Mouse (Mus musculus): ENCODE data around the gene Ap1m2. TPM values are rescaled to one million over a fixed set of nuclear protein-coding genes. Genes with fewer than 3 reads are reported as not detected.
"Not testable (repeated sequence)": the region's sequence is repeated elsewhere in the genome, so short reads cannot be mapped to it uniquely, and the experiment has no call there.

Gene Ap1m2
- polyA plus RNA-seq, 1 experiment from 2014 or later, result 3.3 TPM

- no peak overlapping the region for H3K27ac ChIP-seq
- WGBS, result 7% methylated on average over 11 of the region's 11 CpGs
- ATAC-seq (ENCODE audit: low FRiP score), result peak; percentile 28
These were observed 46.5 kb downstream of the Ap1m2 start for GRCm38 (mm10) chr9:21265611-21266010.

GRCm38 (mm10) chr9:21265000-21265561, 47.1 kb downstream of the Ap1m2 start, which contains the start of gene Atg4d:
TSS of gene Atg4d (plus strand) at chr9:21265293.
- WGBS, result under 1% methylated on average over 49 of the region's 49 CpGs
- Histone ChIP-seq H3K27me3 (no peaks in the 10 kb centered on the region), H3K4me1 (peaks cover 22% of the 10 kb centered on the region), H3K9ac (peak within 1 kb of the TSS; percentile 83), H3K27ac (peak within 1 kb of the TSS; percentile 75), H3K36me3 (replicated peaks) (peaks cover 33% of the 10 kb centered on the region), H3K4me3 (replicated peaks) (peak within 1 kb of the TSS; percentile 84), H3K4me2 (peak within 1 kb of the TSS; percentile 86), H3K9me3 (no peaks in the 10 kb centered on the region)
- peak; percentile 98 for ATAC-seq (ENCODE audit: low FRiP score)

More at GRCm38 (mm10) chr9:21265611-21266010, 46.5 kb downstream of the Ap1m2 start:
- Histone ChIP-seq H3K9ac (peak overlapping the region; percentile 83), H3K4me1 (peaks cover 22% of the 10 kb centered on the region), H3K4me3 (replicated peaks) (peak overlapping the region; percentile 84), H3K4me2 (peak overlapping the region; percentile 86), H3K9me3 (no peaks in the 10 kb centered on the region), H3K36me3 (replicated peaks) (peaks cover 38% of the 10 kb centered on the region), H3K27me3 (no peaks in the 10 kb centered on the region)

- Histone ChIP-seq H3K4me3 (replicated peaks) (peak overlapping the region; percentile 84), H3K27me3 (0 out of 2 replicates have a peak, but pooled peaks cover 3% of the 10 kb centered on the region)
These were observed 47.7 kb downstream of the Ap1m2 start for GRCm38 (mm10) chr9:21264272-21264999.

GRCm38 (mm10) chr9:21261831-21262230, 50.3 kb downstream of the Ap1m2 start:
- Histone ChIP-seq H3K4me3 (replicated peaks) (no peak overlapping the region), H3K9me3 (no peaks in the 10 kb centered on the region), H3K36me3 (replicated peaks) (peaks cover 4% of the 10 kb centered on the region), H3K4me1 (peaks cover 19% of the 10 kb centered on the region), H3K27ac (no peak overlapping the region), H3K4me2 (no peak overlapping the region), H3K9ac (no peak overlapping the region), H3K27me3 (0 out of 2 replicates have a peak, but pooled peaks cover 10% of the 10 kb centered on the region)
- ATAC-seq (ENCODE audit: low FRiP score), result no peak
- 69% methylated on average over 2 of the region's 2 CpGs for WGBS

More at GRCm38 (mm10) chr9:21264272-21264999, 47.7 kb downstream of the Ap1m2 start:
- peak; percentile 12; the same call in 1 of the 2 replicates for ATAC-seq (ENCODE audit: low FRiP score)
- peak overlapping the region; percentile 83 for H3K9ac ChIP-seq
- peaks cover 22% of the 10 kb centered on the region for H3K4me1 ChIP-seq
- 17% methylated on average over 17 of the region's 17 CpGs for WGBS
- H3K9me3 ChIP-seq, result no peaks in the 10 kb centered on the region
- H3K36me3 ChIP-seq (replicated peaks), result peaks cover 28% of the 10 kb centered on the region
- peak overlapping the region; percentile 86 for H3K4me2 ChIP-seq
- peak overlapping the region; percentile 75 for H3K27ac ChIP-seq

- no peaks in the 10 kb centered on the region for H3K36me3 ChIP-seq (replicated peaks)
- H3K27ac ChIP-seq, result no peak overlapping the region
- H3K9ac ChIP-seq, result no peak overlapping the region
- H3K9me3 ChIP-seq, result no peaks in the 10 kb centered on the region
- H3K4me3 ChIP-seq (replicated peaks), result no peak overlapping the region
- 0 out of 2 replicates have a peak, but pooled peaks cover 10% of the 10 kb centered on the region for H3K27me3 ChIP-seq
- H3K4me1 ChIP-seq, result peaks cover 6% of the 10 kb centered on the region
- 68% methylated on average over 6 of the region's 6 CpGs for WGBS
- no peak overlapping the region for H3K4me2 ChIP-seq
- ATAC-seq (ENCODE audit: low FRiP score), result no peak
These were observed 51.6 kb downstream of the Ap1m2 start for GRCm38 (mm10) chr9:21260491-21261040.

GRCm38 (mm10) chr9:21256349-21256748, 55.8 kb downstream of the Ap1m2 start:
- not testable (repeated sequence) for H3K27ac ChIP-seq; H3K4me1 ChIP-seq; H3K9me3 ChIP-seq; H3K4me2 ChIP-seq; H3K4me3 ChIP-seq (replicated peaks); ATAC-seq (ENCODE audit: low FRiP score); H3K36me3 ChIP-seq (replicated peaks); H3K9ac ChIP-seq
- H3K27me3 ChIP-seq, result peaks cover 26% of the 10 kb centered on the region
- WGBS, result 83% methylated on average over 4 of the region's 4 CpGs

GRCm38 (mm10) chr9:21254690-21255089, 57.4 kb downstream of the Ap1m2 start:
- ATAC-seq (ENCODE audit: low FRiP score), result no peak
- no peak overlapping the region for H3K4me2 ChIP-seq
- H3K36me3 ChIP-seq (replicated peaks), result no peaks in the 10 kb centered on the region
- H3K27ac ChIP-seq, result no peak overlapping the region
- H3K9me3 ChIP-seq, result no peaks in the 10 kb centered on the region
- no peak overlapping the region for H3K4me3 ChIP-seq (replicated peaks)
- peaks cover 42% of the 10 kb centered on the region for H3K27me3 ChIP-seq
- H3K9ac ChIP-seq, result no peak overlapping the region
- H3K4me1 ChIP-seq, result no peaks in the 10 kb centered on the region

GRCm38 (mm10) chr9:21251116-21251735, 60.9 kb downstream of the Ap1m2 start:
- H3K9me3 ChIP-seq, result no peaks in the 10 kb centered on the region
- 66% methylated on average over 13 of the region's 13 CpGs for WGBS
- no peak overlapping the region for H3K9ac ChIP-seq
- ATAC-seq (ENCODE audit: low FRiP score), result no peak
- no peak overlapping the region for H3K27ac ChIP-seq
- peaks cover 65% of the 10 kb centered on the region for H3K27me3 ChIP-seq
- no peak overlapping the region for H3K4me3 ChIP-seq (replicated peaks)
- H3K36me3 ChIP-seq (replicated peaks), result no peaks in the 10 kb centered on the region
- H3K4me1 ChIP-seq, result peaks cover 3% of the 10 kb centered on the region; the same call in 1 of the 2 replicates
- H3K4me2 ChIP-seq, result no peak overlapping the region

- ATAC-seq (ENCODE audit: low FRiP score), result no peak
- no peak overlapping the region for H3K27ac ChIP-seq
- no peak overlapping the region for H3K9ac ChIP-seq
- no peaks in the 10 kb centered on the region for H3K9me3 ChIP-seq
- no peaks in the 10 kb centered on the region for H3K36me3 ChIP-seq (replicated peaks)
- no peak overlapping the region for H3K4me2 ChIP-seq
- WGBS, result 57% methylated on average over 2 of the region's 2 CpGs
- peaks cover 3% of the 10 kb centered on the region; the same call in 1 of the 2 replicates for H3K4me1 ChIP-seq
- H3K4me3 ChIP-seq (replicated peaks), result no peak overlapping the region
- peaks cover 73% of the 10 kb centered on the region for H3K27me3 ChIP-seq
These were observed 61.6 kb downstream of the Ap1m2 start for GRCm38 (mm10) chr9:21250509-21250908.

- no peak overlapping the region for H3K9ac ChIP-seq
These were observed 62.3 kb downstream of the Ap1m2 start for GRCm38 (mm10) chr9:21249629-21250508.

GRCm38 (mm10) chr9:21248326-21248725, 63.8 kb downstream of the Ap1m2 start, which contains the start of gene S1pr5:
TSS of gene S1pr5 (minus strand) at chr9:21248443.
- no peak for ATAC-seq (ENCODE audit: low FRiP score)
- no peak within 1 kb of the TSS for H3K27ac ChIP-seq
- H3K36me3 ChIP-seq (replicated peaks), result no peaks in the 10 kb centered on the region
- peaks cover 94% of the 10 kb centered on the region for H3K27me3 ChIP-seq
- H3K4me3 ChIP-seq (replicated peaks), result peak within 1 kb of the TSS; percentile 23
- under 1% methylated on average over 30 of the region's 30 CpGs for WGBS
- peak within 1 kb of the TSS; percentile 26; the same call in 1 of the 2 replicates for H3K4me2 ChIP-seq
- no peaks in the 10 kb centered on the region for H3K9me3 ChIP-seq
- peaks cover 21% of the 10 kb centered on the region for H3K4me1 ChIP-seq
- H3K9ac ChIP-seq, result 0 out of 2 replicates have a peak within 1 kb of the TSS, but pooled peaks have one; percentile 12

More at GRCm38 (mm10) chr9:21249629-21250508, 62.3 kb downstream of the Ap1m2 start:
- H3K36me3 ChIP-seq (replicated peaks), result no peaks in the 10 kb centered on the region
- whole genome bisulfite sequencing, result 41% methylated on average over 17 of the region's 17 CpGs
- peaks cover 79% of the 10 kb centered on the region for H3K27me3 ChIP-seq
- H3K4me3 ChIP-seq (replicated peaks), result no peak overlapping the region
- ATAC-seq (ENCODE audit: low FRiP score), result no peak
- H3K4me1 ChIP-seq, result peaks cover 8% of the 10 kb centered on the region
- no peak overlapping the region for H3K27ac ChIP-seq
- H3K4me2 ChIP-seq, result no peak overlapping the region
- H3K9me3 ChIP-seq, result no peaks in the 10 kb centered on the region

Measured in forebrain, embryonic 12.5 days (tissue).